Mouse (Mus musculus) myocyte (in vitro differentiated cells): ENCODE measurements around the gene Lgr6. TPM values are rescaled to one million over a fixed set of nuclear protein-coding genes. Genes with fewer than 3 reads are reported as not detected.

ENCODE experiments used
- H3K27me3 ChIP-seq: one replicate; pipeline ENCODE4 v1.6.1; 2011; ENCODE audit not compliant: control insufficient read depth, insufficient read depth, insufficient read length
- H3K36me3 ChIP-seq: one replicate; pipeline ENCODE4 v1.6.1; 2011; ENCODE audit not compliant: control insufficient read depth, insufficient read depth
- H3K4me2 ChIP-seq: one replicate; pipeline ENCODE4 v1.6.1; 2011; ENCODE audit warnings: low read depth, control low read depth
- H3K4me3 ChIP-seq: one replicate; pipeline ENCODE4 v1.5.1; 2011; ENCODE audit warnings: mild to moderate bottlenecking, control low read depth, moderate library complexity
- H3K79me2 ChIP-seq: one replicate; pipeline ENCODE4 v1.6.1; 2011; ENCODE audit not compliant: control insufficient read depth, insufficient read depth
- H3ac ChIP-seq: one replicate; pipeline ENCODE4 v1.6.1; 2011; ENCODE audit not compliant: control insufficient read depth, insufficient read length
- CEBPB ChIP-seq: IDR thresholded peaks from 2 replicates; pipeline ENCODE4 v1.6.1; 2011; ENCODE audit warnings: mild to moderate bottlenecking, moderate library complexity; ENCODE audit not compliant: poor library complexity, insufficient read depth, severe bottlenecking
- E2F4 ChIP-seq: IDR thresholded peaks from one replicate; pipeline ENCODE4 v1.6.1; 2011; ENCODE audit warnings: mild to moderate bottlenecking, control low read depth, moderate library complexity; ENCODE audit not compliant: insufficient read depth
- MAX ChIP-seq: IDR thresholded peaks from one replicate; pipeline ENCODE4 v1.6.1; 2011; ENCODE audit warnings: low read depth, mild to moderate bottlenecking, control low read depth
- MYOD1 ChIP-seq, 3 experiments: IDR thresholded peaks; one replicate each; pipeline ENCODE4 v1.6.1; 2011; ENCODE audit warnings: control low read depth in 2 of 3, low read depth in 2 of 3, mild to moderate bottlenecking in 2 of 3, moderate library complexity in 1 of 3; ENCODE audit not compliant: insufficient read length in 2 of 3, control insufficient read depth in 1 of 3
- MYOG ChIP-seq, 3 experiments: IDR thresholded peaks; one replicate each; pipeline ENCODE4 v1.6.1; 2011; ENCODE audit warnings: control low read depth in 2 of 3, low read depth in 2 of 3, mild to moderate bottlenecking in 2 of 3; ENCODE audit not compliant: insufficient read length in 2 of 3, control insufficient read depth in 1 of 3, insufficient read depth in 1 of 3
- POLR2A ChIP-seq: IDR thresholded peaks from one replicate; pipeline ENCODE4 v1.6.1; 2011; ENCODE audit warnings: low read depth, mild to moderate bottlenecking, control low read depth, moderate library complexity; ENCODE audit not compliant: insufficient read length
- POLR2AphosphoS2 ChIP-seq: IDR thresholded peaks from one replicate; pipeline ENCODE4 v1.6.1; 2011; ENCODE audit warnings: low read depth, control low read depth; ENCODE audit not compliant: insufficient read length
- REST ChIP-seq: IDR thresholded peaks from one replicate; pipeline ENCODE4 v1.6.1; 2011; ENCODE audit warnings: mild to moderate bottlenecking, control low read depth, moderate library complexity; ENCODE audit not compliant: insufficient read depth, insufficient read length
- SRF ChIP-seq: IDR thresholded peaks from one replicate; pipeline ENCODE4 v1.6.1; 2011; ENCODE audit warnings: low read depth; ENCODE audit not compliant: control insufficient read depth, insufficient read length
- TCF12 ChIP-seq: IDR thresholded peaks from one replicate; pipeline ENCODE4 v1.6.1; 2011; ENCODE audit warnings: mild to moderate bottlenecking, control low read depth; ENCODE audit not compliant: poor library complexity, insufficient read depth, severe bottlenecking
- TCF3 ChIP-seq: IDR thresholded peaks from one replicate; pipeline ENCODE4 v1.6.1; 2011; ENCODE audit warnings: low read depth, control low read depth; ENCODE audit not compliant: insufficient read length
- USF1 ChIP-seq: IDR thresholded peaks from one replicate; pipeline ENCODE4 v1.6.1; 2011; ENCODE audit warnings: low read depth, mild to moderate bottlenecking, control low read depth, moderate library complexity
- polyA plus RNA-seq: library from polyadenylated mRNA; unstranded; fragments of >200 nt; fragmentation: generic; extraction: Trizol; gene quantifications from one replicate; pipeline ENCODE4 v1.2.1, GENCODE M21; 2012; ENCODE audit warnings: missing spikeins

Gene Lgr6
- polyA plus RNA-seq, 1 experiment = 2.1 TPM

DNA sequence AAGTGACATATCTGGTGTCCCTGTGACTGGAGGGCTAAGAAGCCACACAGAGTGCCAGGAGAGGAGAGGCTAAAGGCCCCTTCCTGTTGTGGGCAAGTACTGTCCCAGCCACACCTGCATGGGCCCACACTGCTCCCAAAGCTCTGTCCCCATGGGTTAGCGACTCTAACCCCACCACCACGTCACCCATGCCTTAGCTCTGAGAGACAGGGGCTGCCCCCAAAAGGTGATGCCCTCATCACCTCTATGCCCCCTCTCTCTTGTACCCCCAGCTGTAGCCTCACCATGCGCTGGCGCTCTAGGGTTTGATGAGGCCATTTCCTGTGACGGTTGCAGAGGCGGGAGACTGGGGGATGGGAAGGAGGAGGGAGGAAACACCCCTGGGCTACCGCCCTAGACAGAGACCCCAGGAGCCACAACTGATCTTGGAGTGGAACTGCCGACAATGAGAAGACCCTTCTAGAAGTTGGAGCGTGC is 27.9 kb upstream of the Lgr6 start:
- TF ChIP-seq MYOD1 (IDR thresholded peaks at IDR 0.05; ENCODE audit: control insufficient read depth in 1 of 3, insufficient read length in 2 of 3, low read depth in 2 of 3) (no peak), POLR2A (no peak), USF1 (no peak), MAX (no peak), POLR2AphosphoS2 (no peak), CEBPB (no peak), SRF (no peak)
- no peaks in the 10 kb centered on the region for H3K79me2 ChIP-seq
- no peak overlapping the region for H3K4me2 ChIP-seq
- H3K27me3 ChIP-seq = no peaks in the 10 kb centered on the region
- no peaks in the 10 kb centered on the region for H3K36me3 ChIP-seq
- H3ac ChIP-seq = no peak overlapping the region
- no peak overlapping the region for H3K4me3 ChIP-seq

DNA sequence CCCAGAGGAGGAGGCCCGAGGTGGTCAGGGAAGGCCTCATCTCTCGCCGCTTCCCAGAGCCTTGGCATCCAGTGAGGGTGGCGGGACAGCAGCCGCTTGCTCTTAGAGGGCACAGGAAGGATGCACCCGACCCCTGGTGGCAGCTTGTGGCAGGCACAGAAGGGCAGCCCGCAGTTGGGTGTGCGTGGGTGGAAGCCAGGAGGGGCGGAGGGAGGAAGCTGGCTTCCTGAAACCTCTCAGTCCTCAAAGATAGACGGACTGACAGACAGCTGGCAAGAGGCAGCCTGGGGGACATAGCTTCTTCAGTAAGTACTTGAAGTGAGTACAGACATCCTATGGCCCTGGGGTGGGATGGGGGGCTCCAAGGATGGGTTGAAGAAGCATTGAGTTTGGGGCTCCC is 27.4 kb upstream of the Lgr6 start, which contains the start of gene Ptpn7:
Ptpn7 (plus strand) TSS at position 228 of the 400 bp plus-strand sequence.
- TF ChIP-seq MYOG (IDR thresholded peaks at IDR 0.05; ENCODE audit: control insufficient read depth in 1 of 3, insufficient read depth in 1 of 3, insufficient read length in 2 of 3, low read depth in 2 of 3) (peak in 1 of 3 experiments; percentile 6), SRF (no peak), MYOD1 (IDR thresholded peaks at IDR 0.05; ENCODE audit: control insufficient read depth in 1 of 3, insufficient read length in 2 of 3, low read depth in 2 of 3) (peak in 1 of 3 experiments; percentile 40), MAX (no peak), TCF3 (no peak), POLR2A (no peak)
- Histone ChIP-seq H3K4me3 (no peak within 1 kb of the TSS), H3K79me2 (no peaks in the 10 kb centered on the region), H3ac (no peak within 1 kb of the TSS), H3K4me2 (peak within 1 kb of the TSS; percentile 16), H3K36me3 (no peaks in the 10 kb centered on the region), H3K27me3 (no peaks in the 10 kb centered on the region)

- Histone ChIP-seq H3K4me2 (peak overlapping the region; percentile 61), H3K36me3 (no peaks in the 10 kb centered on the region), H3ac (no peak overlapping the region), H3K4me3 (no peak overlapping the region), H3K79me2 (no peaks in the 10 kb centered on the region), H3K27me3 (no peaks in the 10 kb centered on the region)
- no peak for TF ChIP-seq CEBPB
- TF ChIP-seq TCF12 = no peak
- TF ChIP-seq POLR2AphosphoS2 = no peak
- TF ChIP-seq MYOG (IDR thresholded peaks at IDR 0.05; ENCODE audit: control insufficient read depth in 1 of 3, insufficient read depth in 1 of 3, insufficient read length in 2 of 3, low read depth in 2 of 3) = no peak
- no peak for TF ChIP-seq POLR2A
- no peak for TF ChIP-seq REST
- no peak for TF ChIP-seq MAX
- no peak for TF ChIP-seq SRF
- no peak for TF ChIP-seq E2F4
- TF ChIP-seq USF1 = no peak
- no peak for TF ChIP-seq TCF3
- TF ChIP-seq MYOD1 (IDR thresholded peaks at IDR 0.05; ENCODE audit: control insufficient read depth in 1 of 3, insufficient read length in 2 of 3, low read depth in 2 of 3) = no peak
Observed at GRCm38 (mm10) chr1:135131560-135131959, 26.5 kb upstream of the Lgr6 start.

- Histone ChIP-seq H3K4me2 (peak overlapping the region; percentile 61), H3K79me2 (no peaks in the 10 kb centered on the region), H3K36me3 (no peaks in the 10 kb centered on the region), H3K4me3 (no peak overlapping the region), H3K27me3 (no peaks in the 10 kb centered on the region), H3ac (no peak overlapping the region)
- TF ChIP-seq MYOD1 (IDR thresholded peaks at IDR 0.05; ENCODE audit: control insufficient read depth in 1 of 3, insufficient read length in 2 of 3, low read depth in 2 of 3) = peak in 1 of 3 experiments; percentile 3
- TF ChIP-seq USF1 = no peak
- no peak for TF ChIP-seq REST
- TF ChIP-seq POLR2A = no peak
Observed at GRCm38 (mm10) chr1:135131034-135131433, 26.0 kb upstream of the Lgr6 start.

DNA sequence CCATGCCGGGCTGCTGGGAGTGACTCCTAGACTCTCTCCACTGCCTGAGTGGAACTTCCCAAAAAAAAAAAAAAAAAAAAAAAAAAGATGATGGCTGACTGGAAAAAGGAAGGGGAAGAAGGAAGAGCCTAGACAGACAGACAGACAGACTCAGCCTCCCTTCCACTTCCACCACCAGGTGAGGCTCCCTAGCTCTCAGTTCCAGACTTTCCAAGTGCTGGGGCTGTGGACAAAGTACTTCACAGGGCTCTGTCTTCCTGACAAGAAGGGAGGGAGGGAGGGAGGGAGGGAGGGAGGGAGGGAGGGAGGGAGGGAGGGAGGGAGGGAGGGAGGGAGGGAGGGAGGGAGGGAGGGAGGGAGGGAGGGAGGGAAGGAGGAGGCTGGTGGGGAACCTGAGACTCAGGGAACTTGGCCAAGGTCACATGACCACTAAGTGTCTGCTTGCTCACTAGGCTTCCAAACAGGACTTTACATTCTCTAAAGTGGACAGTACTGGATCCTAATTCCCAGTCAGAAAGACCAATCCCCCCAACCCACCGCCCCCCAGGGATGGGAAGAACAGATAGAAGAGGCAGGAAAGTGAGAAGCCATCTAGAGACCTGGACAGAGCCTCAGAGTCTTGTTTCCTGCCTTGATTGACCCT is 25.4 kb upstream of the Lgr6 start:
- H3ac ChIP-seq = no peak overlapping the region
- no peaks in the 10 kb centered on the region for H3K36me3 ChIP-seq
- no peak overlapping the region for H3K4me3 ChIP-seq
- H3K4me2 ChIP-seq = peak overlapping the region; percentile 61
- H3K27me3 ChIP-seq = no peaks in the 10 kb centered on the region
- TF ChIP-seq TCF12 (no peak), USF1 (peak; percentile 70)
- H3K79me2 ChIP-seq = no peaks in the 10 kb centered on the region
